Mouse (Mus musculus) lung, adult 2 months (tissue): ENCODE data around the gene Prickle4.

Experiments used
- CTCF ChIP-seq: fragments of 200-500 bp; IDR thresholded peaks from 2 replicates; pipeline ENCODE4 v1.5.1; 2011; ENCODE audit warnings: mild to moderate bottlenecking, low read length, control low read depth; ENCODE audit not compliant: insufficient read depth
- POLR2A ChIP-seq: fragments of 200-500 bp; IDR thresholded peaks from 2 replicates; pipeline ENCODE4 v1.6.1; 2011; ENCODE audit warnings: low read depth, mild to moderate bottlenecking, control low read depth, low read length, borderline replicate concordance; ENCODE audit errors: extremely low read depth

DNA sequence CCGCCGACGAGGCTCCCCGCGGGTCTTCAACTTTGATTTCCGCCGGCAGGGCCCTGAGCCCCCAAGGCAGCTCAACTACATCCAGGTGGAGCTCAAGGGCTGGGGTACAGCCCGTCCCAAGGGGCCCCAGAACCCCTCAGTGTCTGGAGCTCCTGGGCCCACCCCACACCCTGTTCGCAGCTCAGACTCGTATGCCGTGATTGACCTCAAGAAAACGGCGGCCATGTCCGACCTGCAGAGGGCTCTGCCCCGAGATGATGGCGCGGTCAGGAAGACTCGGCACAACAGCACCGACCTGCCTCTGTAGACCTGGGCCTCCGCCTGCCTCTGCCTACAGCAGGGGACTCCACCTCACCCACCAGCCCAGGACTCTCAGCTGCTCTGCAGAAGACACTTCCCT lies 9.0 kb upstream of the Prickle4 start:
- no peak for TF ChIP-seq POLR2A
- TF ChIP-seq CTCF, result no peak
